Mouse (Mus musculus): ENCODE results near the gene Ccin.

DNA sequence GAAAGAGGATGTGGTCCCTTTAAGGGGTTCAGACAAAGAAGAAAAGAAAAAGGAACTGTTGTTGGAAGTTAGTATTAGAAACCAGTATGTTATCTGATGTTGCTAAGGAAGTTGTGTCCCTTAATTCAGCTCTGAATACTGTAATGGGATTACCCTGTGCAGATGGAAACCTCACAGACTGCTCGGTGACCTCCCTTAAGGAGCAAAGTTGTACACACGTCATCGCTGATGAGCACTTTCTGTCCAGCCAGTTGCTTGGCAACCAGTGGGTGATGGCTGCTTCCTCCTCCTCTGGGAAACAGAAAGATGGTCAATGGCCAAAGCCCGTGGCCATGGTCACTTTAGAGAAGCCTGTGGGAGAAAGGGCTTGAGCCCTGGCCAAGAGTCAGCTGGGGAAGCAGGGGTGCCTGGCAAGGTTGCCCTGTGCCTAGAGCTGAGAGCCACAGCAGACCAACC lies 9.7 kb upstream of the Ccin start:
- TF ChIP-seq CTCF (IDR thresholded peaks at IDR 0.05; ENCODE audit: low read depth, low read length) (no peak), POLR2AphosphoS5 (IDR thresholded peaks at IDR 0.05; ENCODE audit: insufficient replicate concordance, low read depth, low read length) (no peak), GATA1 (IDR thresholded peaks at IDR 0.05; ENCODE audit: borderline replicate concordance, low read length) (no peak)

Data from G1E (cell line).